ENCODE assay signal across 12 mouse cellular contexts in the genomic region with DNA sequence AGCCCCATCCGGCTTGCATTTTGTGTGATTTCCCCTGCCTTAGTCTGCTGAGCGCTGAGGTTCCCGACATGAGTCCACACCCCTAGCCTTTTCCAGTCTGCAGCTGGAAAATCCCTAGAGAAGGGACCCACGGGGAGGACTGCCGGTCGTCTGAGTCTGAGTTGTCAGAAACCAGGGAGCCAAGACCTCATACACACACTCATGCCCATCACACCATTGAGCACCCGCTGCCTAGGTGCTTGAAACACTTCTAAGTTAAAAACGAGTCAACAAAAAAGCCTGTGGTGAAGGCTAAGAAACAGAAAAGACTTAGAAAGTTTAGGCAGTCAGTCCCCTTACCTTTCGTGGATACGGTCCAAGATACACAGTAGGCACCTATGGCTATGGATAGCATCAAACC.
"Had no signal": no experiment of that assay in that cellular context is flagged by ENCODE, and none has a peak within 500 bp of the region (broad histone marks: within the 10 kb centered on the region; RNA-seq: fewer than 3 reads in every experiment).

No protein-coding gene starts in this region.

- H3K9me3 ChIP-seq: limb, embryonic 15.5 days; liver, embryonic 12.5 days; midbrain, embryonic 10.5 days; midbrain, embryonic 12.5 days; midbrain, embryonic 15.5 days; neural tube, embryonic 12.5 days had no signal

- H3K27ac ChIP-seq: limb, embryonic 15.5 days; liver, embryonic 12.5 days; liver, embryonic 14.5 days; midbrain, embryonic 10.5 days; midbrain, embryonic 12.5 days; midbrain, embryonic 15.5 days; neural tube, embryonic 12.5 days had no signal

- ATAC-seq: liver, embryonic 12.5 days; midbrain, embryonic 15.5 days had no signal

- DNase-seq: lung, adult 18-20 months; lung, postnatal 36 days; thymus, adult 18-20 months; thymus, postnatal 14 days; thymus, postnatal 36 days had no signal

- H3K36me3 ChIP-seq: limb, embryonic 15.5 days; liver, embryonic 12.5 days; midbrain, embryonic 10.5 days; midbrain, embryonic 12.5 days; midbrain, embryonic 15.5 days; neural tube, embryonic 12.5 days had no signal

- H3K27me3 ChIP-seq: limb, embryonic 15.5 days; midbrain, embryonic 12.5 days; neural tube, embryonic 12.5 days had no signal

- H3K4me2 ChIP-seq: limb, embryonic 15.5 days; liver, embryonic 12.5 days; midbrain, embryonic 12.5 days; midbrain, embryonic 15.5 days; neural tube, embryonic 12.5 days had no signal

- H3K4me1 ChIP-seq: limb, embryonic 15.5 days; midbrain, embryonic 12.5 days; midbrain, embryonic 15.5 days; neural tube, embryonic 12.5 days had no signal

- H3K9ac ChIP-seq: limb, embryonic 15.5 days; liver, embryonic 12.5 days; liver, embryonic 14.5 days; midbrain, embryonic 12.5 days; midbrain, embryonic 15.5 days; neural tube, embryonic 12.5 days had no signal

- H3K4me3 ChIP-seq: limb, embryonic 15.5 days; liver, embryonic 12.5 days; midbrain, embryonic 10.5 days; midbrain, embryonic 12.5 days; midbrain, embryonic 15.5 days; neural tube, embryonic 12.5 days had no signal
